Mouse (Mus musculus) left cerebral cortex, adult 11 months (tissue): ENCODE data around the gene Fgfr4.
"Not testable (repeated sequence)": the region's sequence is repeated elsewhere in the genome, so short reads cannot be mapped to it uniquely, and the experiment has no call there.

Source experiments
- DNase-seq: peaks from one replicate; pipeline ENCODE4 v3.0.0; 2022; ENCODE audit warnings: low spot score

The Fgfr4 gene

GRCm38 (mm10) chr13:55172336-55172770 lies 19.9 kb downstream of the Fgfr4 start:
- DNase-seq, result no peak

DNA sequence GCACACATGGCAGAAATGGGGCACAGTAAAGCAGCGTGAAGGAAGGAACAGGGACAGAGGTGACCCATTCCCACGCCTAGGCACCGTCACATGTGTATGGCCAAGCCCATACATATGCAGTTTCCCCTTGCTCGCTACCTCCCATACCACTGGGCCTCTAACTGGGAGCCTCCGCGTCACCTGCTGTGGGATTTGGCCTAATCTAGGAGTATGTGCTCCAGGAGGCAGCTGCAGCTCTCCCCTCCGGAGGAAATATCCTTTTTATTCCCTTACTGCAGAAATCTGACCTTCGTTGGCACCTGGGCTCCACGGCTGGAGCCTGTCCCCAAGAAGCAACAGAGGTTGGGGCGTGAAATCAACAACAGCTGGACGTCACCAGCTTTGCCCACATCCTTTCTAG lies 21.9 kb downstream of the Fgfr4 start:
- DNase-seq, result no peak

GRCm38 (mm10) chr13:55176265-55176664 lies 23.8 kb downstream of the Fgfr4 start:
- DNase-seq, result no peak

DNA sequence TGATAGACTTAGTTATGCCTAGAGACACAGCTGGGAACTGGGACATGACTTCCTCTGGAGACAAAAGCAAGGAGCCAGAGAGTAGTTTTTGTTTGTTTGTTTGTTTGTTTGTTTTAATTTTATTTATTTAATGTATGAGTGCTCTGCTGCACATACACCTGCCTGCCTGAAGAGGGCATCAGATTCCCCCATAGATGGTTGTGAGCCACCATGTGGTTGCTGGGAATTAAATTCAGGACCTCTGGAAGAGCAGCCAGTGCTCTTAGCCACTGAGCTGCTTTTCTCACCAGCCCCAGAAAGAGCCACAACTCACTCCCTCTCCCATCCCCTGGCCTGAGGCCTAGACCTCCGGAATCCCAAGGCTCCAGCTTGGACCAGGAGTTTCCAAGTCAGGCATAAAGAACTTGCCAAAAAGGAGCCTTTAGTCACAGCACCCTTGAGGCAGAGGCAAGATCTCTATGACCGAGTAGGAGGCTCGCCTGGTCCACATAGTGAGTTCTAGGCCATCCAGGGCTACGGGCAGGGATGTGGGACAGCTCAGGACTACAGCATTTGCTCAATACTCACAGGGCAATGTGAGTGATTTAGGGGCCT lies 25.6 kb downstream of the Fgfr4 start:
- no peak for DNase-seq

DNA sequence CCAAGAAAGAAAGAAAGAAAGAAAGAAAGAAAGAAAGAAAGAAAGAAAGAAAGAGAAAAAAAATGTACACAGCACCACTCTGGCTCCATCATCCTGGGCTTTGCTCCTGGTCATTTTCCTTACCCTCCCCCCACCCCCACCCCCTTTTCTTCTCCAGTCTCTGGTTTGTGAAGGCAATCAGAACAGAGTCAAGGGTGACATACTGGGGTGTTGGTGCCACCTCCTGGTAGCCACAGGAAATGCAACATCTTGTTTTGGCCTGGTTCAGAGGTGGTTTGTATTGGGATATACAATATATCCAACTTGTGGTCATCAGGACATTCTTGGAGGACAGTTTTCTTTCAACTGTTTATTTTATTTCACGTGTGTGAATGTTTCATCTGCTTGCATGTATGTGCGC lies 26.1 kb downstream of the Fgfr4 start:
- peak; percentile 75 for DNase-seq

DNA sequence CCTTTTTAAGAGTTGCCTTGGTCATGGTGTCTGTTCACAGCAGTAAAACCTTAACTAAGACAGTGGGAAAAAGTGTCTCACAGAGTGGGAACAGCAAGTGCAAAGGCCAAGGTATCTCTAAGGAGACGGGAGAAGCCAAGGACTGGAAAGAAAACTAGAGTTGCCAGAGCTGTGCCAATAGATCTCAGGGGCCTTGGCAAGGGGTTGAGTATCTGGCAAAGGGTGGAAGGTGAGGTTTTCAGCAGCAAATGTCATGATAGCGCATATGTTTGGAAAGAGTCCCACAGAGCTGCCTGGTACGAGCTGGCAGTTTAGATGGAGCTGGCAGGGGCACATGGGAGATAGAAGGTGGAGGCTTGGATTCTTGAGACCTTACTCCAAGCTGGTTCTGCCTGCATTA lies 27.2 kb downstream of the Fgfr4 start:
- DNase-seq, result no peak

GRCm38 (mm10) chr13:55181786-55182172 lies 29.3 kb downstream of the Fgfr4 start:
- no peak for DNase-seq

DNA sequence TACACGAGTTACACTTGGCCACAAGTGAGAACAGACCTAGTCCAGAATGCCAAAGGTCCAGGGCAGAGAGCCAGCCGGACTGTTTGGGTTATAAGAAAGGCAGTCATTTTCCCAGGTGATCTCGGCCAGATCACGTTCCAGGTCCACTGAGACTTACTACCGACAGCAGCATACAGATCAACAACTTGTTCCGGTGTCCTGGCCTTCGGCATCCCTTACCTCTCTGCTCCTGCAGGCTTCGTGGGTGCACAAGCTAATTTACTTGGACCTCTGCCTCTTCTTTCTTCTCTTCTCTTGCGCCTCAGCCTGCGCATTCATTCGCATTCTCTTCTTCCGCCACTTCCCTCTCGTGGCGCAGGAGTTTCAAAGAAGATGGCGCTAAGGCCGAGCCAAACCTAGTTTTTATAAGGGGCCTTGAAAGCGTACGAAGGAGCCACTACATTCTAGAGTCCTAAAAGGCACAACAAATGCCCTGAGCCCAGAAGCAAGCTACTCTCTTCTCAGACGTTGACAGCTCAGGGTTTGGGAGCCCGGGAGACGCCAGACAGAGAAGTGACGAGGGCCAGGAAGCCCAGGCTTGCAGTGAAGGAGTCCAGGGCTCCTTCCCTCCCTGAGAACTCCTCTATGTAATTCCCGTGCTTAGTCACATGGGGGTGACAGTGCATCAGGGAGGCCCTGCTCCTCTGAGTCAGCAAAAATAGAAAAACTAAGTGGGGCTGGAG lies 29.9 kb downstream of the Fgfr4 start:
- peak; percentile 58 for DNase-seq

- no peak for DNase-seq
Observed at GRCm38 (mm10) chr13:55183382-55183781, 30.9 kb downstream of the Fgfr4 start.

DNA sequence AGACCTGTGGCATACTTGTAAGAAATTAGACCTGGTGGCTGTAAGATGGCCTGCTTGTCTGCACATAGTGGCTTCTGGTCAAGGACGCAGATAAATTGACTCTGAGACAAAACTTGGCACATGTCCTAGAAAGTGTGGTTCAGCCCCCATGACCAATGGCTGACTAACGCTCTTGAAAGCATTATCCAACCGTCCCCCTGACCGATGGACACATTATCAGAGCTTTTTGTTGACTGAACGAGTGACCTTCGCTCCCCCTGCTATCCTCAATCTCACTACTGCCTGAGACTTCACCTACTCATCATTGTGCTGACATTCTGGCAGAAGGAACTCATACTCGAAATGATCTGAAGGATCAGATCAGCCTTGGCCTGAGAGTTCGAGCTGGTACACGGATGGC lies 34.6 kb downstream of the Fgfr4 start:
- not testable (repeated sequence) for DNase-seq

DNA sequence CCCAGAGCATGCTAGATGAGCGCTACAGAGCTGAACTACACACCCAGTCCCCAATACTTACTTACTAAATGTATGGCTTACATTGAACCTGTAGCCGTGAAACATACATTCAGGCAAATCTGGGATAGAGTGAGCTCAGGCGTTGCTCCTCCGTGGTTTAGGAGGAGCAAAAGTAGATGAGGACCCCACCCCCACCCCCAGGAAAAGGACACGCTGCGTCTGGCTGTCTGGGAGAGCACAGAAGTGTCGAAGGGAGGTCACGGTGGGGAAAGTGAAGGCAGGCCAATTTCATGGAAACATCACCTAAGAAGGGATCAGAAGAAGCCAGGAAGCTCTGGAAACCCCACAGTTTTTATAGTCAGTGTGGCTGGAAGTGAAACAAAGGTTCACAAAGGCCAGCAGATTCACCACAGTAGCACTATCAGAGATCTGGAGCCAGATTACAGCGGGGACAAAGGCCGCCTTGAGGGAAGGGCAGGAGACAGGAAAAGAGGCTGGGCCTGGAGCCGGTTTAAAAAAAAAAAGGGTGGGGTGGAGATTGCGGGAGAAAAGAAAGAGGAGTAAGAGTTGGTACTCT lies 37.2 kb downstream of the Fgfr4 start:
- no peak for DNase-seq

GRCm38 (mm10) chr13:55190121-55190868 lies 37.9 kb downstream of the Fgfr4 start:
- DNase-seq, result peak; percentile 91

DNA sequence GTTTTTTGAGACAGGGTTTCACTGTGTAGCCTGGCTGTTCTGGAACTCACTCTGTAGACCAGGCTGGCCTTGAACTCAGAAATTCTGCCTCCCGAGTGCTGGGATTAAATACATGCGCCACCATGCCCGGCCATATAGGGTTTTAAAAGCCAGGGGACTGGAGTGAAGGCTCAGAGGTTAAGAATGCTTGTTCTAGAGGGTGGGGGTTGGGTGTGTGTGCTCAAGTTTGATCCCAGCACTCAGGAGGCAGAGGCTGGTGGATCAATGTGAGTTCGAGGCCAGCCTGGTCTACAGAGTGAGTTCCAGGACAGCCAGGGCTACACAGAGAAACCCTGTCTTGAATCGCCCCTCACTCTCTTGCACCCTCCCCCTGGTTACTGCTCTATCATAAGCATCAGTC lies 39.1 kb downstream of the Fgfr4 start:
- no peak for DNase-seq

- DNase-seq, result not testable (repeated sequence)
Observed at GRCm38 (mm10) chr13:55202758-55203157, 50.3 kb downstream of the Fgfr4 start.

- DNase-seq, result no peak
Observed at GRCm38 (mm10) chr13:55203740-55204139, 51.3 kb downstream of the Fgfr4 start.

GRCm38 (mm10) chr13:55204667-55205389 lies 52.4 kb downstream of the Fgfr4 start:
- DNase-seq, result no peak

DNA sequence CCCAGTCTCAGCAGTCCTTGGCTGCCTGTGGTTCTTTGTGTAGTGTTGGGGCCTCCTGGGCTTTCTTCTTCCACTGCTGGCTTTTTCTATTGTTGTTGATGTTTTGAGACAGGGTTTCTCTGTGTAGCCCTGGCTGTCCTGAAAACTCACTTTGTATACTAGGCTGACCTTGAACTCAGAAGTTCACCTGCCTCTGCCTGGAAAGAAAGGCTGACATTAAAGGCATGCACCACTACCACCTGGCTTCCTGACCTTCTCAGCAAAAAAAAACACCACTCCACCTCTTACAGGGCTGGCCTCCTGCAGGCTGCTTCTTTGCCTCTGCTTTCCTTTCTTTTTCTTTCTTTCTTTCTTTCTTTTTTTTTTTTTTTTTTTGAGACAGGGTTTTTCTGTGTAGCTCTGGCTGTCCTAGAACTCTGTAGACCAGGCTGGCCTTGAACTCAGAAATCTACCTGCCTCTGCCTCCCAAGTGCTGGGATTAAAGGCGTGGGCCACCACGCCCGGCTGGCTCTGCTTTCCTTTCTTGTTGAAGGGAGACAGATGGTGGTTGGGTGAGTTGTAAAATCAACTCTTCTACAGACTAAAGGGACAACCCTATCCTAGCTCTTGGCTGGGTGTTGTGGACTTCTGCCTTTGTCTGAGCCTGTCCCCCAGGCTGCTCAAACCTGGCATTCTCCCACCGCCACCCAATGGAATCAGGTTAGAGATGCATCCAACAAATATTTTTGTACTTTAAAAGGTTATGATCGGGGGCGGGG lies 53.2 kb downstream of the Fgfr4 start:
- DNase-seq, result no peak

DNA sequence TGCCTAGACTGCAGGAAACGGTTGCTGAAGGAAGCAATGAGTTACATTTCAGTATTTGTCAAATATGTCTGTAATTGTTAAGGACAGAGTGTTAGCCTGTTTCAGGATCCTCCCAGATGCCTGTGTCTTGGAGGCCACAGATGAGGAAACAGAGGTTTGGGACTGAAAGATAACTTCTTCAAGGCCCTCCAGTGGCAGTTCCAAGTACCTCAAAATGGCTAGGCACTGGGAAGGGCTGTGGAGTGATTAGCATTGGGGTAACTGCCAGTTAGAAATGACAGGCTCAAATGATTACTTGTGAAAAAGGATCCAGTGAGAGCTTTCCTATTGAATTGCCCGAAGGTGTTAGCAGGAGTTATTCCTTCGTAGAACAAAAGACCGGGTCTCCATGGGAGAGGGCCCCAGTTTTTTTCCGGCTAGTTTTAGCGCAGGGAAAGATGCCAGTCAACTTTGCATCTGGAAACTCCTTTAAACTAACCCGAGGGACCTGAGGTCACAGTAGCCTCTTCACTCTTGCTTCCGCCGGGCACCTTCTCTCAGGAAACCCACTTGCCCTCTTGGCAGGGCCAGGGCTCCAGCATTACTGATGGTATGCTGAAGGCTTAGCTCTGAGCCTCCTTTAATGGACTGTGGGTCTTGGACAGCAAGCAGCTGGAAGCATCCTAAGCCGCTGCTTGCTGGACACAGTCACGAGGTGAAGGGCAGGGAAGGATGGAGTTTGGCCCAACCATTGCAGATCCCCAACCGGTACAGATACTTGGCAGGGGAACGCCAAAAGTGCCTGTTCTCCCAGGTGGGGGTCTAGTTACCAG lies 56.6 kb downstream of the Fgfr4 start:
- no peak for DNase-seq

GRCm38 (mm10) chr13:55209649-55210192 lies 57.3 kb downstream of the Fgfr4 start, which contains the start of gene Nsd1:
Nsd1 (plus strand) TSS chr13:55209782.
- DNase-seq, result no peak
